Mouse (Mus musculus): ENCODE data around the gene Gm17720.

The Gm17720 gene

DNA sequence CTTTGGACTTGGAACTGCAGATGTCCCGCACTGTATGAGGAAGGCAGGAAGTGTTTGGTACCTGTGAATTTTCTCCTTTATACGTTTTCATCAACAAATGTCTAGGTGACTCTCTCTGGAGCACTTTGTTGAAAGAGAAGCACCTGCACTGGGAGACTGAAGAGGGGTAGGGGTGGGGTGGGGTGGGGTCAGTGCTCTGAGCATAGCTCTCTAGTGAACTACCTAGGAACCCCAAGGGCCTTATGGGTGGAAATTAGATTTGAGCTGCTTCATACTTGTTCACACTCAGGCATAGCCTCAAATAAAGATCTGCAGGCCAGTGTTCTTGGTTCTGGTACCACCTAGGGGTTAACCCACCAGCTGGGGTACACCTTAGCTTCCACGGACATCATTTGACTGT lies at the start of gene Gm17720:
Gene Gm17720, minus strand, starts transcription at position 101 of the 400 bp plus-strand sequence.
- no peak for DNase-seq (ENCODE audit: low spot score in 2 of 2)

DNA sequence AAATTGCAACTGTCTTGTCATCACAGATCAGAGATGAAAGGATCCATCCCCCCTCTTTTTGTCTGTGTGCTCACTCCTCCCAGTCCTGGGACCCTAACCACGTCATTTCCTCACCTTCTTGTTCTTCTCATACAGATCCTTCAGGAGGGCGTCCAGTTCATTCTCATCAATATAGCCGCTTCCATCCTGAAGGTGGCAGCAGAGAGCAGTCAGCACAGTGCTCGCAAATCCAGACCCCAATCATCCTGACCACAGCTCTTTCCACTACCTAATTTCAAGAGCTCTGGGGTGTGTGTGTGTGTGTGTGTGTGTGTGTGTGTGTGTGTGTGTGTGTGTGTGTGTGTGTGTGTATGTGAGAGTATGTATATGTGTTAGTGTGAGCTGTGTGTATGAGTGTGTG lies 43.0 kb upstream of the Gm17720 start:
- DNase-seq (ENCODE audit: low spot score in 2 of 2), result peak; percentile 59 to 79

DNA sequence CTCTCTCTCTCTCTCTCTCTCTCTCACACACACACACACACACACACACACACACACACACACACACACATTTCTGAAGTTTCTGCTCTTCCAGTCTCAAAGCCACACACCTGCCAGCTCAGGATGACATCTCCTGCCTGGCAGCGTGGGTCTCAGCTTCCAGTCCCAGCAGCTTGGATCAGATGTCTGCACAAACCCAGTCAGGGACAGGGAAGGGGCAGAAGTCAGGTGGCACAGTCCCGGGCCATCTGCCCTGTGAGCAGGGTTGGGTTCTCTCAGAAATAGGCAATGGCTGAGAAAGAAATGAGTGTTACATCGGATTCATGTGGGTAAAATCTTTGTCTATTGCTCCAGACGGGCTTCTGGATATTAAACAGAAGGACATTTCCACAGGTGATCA lies 38.2 kb upstream of the Gm17720 start:
- DNase-seq (ENCODE audit: low spot score in 2 of 2), result no peak

DNA sequence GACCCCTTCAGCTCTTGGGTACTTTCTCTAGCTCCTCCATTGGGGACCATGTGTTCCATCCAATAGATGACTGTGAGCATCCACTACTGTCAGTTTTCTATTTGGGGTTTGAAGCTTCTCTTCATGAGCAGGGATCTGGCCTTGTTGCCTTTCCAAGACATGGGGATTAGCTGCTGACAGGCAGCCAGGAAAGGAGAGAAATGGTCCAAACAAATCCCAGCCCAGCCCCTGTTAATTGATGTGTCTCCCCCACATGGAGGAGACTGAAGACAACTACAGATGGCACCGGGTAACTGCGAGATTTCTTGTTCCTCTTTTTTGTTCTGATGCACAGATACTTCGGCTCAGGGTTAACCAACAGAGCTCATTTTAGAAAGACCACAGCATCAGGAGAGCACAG lies 37.6 kb upstream of the Gm17720 start:
- no peak for DNase-seq (ENCODE audit: low spot score in 2 of 2)

DNA sequence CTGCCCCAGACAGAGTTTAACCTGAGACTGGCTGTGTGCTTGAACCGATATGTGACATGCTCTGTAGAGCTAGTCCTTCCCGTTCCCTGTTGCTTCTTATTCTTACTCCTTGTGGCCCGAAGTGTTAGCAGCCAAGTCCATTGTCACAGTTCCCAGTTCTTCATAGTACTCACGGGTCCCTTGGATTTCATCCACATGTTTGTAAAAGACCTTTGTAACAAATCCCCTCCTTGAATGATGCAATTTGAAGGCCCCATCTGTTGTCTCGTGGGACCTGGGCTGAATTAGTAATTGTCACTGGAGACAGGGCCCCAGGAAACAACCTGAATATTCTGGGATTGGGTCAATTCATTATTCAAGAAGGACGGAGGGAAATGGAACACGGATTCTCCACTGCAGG lies 33.0 kb upstream of the Gm17720 start:
- DNase-seq (ENCODE audit: low spot score in 2 of 2), result no peak

DNA sequence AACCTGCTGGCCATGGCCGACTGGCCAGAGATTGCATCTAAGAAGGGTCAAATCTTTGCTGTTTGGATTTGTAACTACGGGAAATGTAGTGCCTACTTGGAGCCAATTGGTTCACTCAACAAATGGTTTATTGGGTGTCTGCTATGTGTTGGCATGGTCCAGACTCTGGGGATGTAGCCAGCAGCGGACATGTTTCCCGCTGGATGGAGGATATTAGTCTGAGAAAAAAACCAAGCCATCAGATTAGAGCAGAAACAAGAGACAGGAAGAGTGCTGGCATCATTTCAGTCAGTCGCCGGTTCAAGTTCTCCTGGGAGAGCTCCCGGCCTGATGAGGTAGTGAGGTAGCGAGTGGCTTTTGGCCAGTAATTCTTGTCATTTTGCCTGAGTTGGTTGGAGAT lies 31.7 kb upstream of the Gm17720 start:
- DNase-seq (ENCODE audit: low spot score in 2 of 2), result no peak

DNA sequence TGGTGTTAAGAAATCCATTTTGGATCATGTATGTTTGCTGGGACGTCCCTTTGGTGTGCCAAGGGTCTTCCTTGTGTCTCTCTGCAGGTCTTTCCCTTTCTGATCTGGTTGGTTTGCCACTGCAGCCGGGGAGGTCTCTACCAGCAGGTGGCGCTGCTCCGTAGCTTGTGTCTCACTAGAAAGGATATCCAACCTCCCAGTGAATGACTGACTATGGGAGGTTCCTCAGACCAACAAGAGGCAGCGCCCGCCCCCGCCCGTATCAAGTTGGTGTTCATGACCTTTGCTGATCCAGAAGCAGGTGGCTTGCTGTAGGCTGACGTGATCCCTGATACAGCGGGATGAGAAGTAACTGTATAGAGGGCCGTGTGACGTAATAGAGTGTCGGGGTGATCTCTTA lies 28.0 kb upstream of the Gm17720 start:
- peak; percentile 82 to 90 for DNase-seq (ENCODE audit: low spot score in 2 of 2)

DNA sequence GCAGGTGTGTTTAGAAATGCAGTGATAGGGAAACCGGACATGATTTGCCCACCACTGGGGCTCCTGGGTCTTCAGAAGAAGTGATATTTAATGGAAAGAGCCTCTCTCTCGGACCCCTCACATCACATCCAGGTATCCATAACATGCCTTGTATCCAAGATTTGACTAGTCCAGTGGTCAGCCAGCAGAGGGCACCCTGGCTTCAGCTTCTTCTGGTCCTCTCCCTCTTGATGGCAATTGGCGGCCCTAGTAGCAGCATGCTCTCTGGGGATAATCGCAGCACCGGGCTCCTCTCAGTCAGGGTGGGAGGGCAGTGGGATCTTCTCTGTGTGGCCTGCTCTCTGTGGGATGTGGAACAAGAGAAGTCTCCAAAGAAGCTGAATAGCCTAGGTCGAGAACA lies 17.2 kb upstream of the Gm17720 start:
- peak; percentile 33 to 64 for DNase-seq (ENCODE audit: low spot score in 2 of 2)

DNA sequence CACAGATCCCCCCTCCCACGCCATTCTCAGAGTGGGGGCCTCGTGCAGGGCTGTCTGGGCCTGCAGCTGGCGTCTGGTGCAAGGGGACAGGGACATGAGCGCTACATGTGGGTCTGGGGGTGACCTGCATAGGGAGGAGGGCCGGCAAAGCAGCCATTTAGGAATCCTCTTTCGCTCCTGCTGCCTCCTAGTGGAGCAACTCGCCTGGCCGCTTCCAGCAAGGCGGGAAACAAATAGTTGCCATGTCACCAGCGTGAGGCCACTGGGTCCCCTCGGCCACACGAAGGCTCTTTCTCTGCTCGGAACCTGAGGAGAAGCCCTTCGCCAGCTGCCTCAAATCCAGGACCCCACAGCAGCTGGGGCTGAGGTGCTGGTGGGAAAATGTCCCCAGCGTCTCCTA lies 877 bp downstream of the Gm17720 start:
- DNase-seq (ENCODE audit: low spot score in 2 of 2), result no peak

DNA sequence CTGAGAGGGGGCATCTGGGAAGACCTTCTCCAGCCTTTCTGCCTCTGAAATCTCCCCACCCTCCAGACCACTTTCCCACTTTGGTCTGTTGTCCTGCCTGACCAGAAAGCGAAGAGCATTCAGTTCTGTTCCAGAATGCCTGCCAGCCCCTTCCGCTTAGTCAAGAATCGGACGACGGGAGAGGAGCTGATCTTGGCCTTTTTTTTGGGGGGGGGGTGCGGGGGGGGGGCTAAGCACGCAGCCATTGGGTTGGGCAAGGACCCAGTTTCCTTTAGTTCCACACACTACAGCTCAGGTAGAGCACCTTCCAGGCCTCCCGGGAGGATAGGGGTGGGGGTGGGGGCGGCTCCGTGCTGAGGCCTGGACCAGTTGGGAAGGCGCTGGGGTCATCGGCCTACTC lies 1.6 kb downstream of the Gm17720 start, which contains the start of gene Gm21964:
Gene Gm21964, plus strand, starts transcription at position 301 of the 400 bp plus-strand sequence.
- DNase-seq (ENCODE audit: low spot score in 2 of 2), result no peak

DNA sequence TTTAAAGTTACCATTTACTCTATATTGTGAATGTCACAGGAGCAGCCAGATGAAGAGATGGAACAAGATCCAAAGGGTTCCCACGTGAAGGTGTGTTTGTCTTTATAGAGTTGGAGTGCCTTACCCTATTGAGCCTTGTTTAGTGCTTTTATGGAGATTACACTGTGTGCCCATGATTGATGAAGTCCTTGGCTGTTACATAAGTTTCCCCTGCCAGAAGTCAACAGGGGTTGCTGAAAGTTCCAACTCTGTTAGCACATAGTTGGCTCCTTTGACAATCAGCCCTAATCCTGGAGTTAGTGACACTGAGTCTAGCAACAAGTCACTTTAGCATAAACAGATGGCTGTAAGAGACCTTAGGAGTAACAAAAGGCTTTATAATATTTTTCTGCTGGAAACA lies 10.7 kb downstream of the Gm17720 start:
- no peak for DNase-seq (ENCODE audit: low spot score in 2 of 2)

DNA sequence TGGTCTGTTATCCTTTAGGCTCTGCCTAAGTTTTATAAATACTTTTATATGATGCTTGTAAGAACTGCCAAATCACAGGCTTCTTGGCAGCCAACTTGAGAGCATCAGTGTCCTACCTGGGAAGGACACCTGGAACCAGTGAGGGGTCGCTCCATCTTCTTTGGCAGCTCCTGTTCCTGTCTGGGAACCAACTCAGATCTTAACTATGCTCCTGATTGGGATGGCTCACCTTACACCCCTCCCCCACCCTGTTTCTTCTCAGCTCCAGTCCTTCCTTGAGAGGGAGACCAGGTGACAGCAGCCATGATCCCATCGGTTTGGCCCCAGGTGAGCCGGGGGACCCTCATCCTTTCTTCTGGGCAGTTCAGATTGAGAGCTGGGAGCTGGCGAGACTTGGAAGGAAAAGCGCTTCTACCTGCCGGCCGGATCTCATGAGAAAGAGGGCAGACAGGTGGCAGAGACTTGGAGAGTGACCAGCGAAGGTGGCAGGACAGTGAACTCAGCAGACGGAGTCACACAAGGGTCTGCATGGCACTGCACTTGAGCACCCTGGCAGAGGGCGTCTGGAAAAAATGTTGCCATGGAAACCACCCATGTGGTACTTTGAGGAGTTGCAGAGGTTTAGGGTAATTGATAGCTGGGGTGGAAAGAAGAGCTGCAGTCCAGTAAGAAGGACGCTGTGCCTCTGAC lies 20.0 kb downstream of the Gm17720 start:
- no peak for DNase-seq (ENCODE audit: low spot score in 2 of 2)

DNA sequence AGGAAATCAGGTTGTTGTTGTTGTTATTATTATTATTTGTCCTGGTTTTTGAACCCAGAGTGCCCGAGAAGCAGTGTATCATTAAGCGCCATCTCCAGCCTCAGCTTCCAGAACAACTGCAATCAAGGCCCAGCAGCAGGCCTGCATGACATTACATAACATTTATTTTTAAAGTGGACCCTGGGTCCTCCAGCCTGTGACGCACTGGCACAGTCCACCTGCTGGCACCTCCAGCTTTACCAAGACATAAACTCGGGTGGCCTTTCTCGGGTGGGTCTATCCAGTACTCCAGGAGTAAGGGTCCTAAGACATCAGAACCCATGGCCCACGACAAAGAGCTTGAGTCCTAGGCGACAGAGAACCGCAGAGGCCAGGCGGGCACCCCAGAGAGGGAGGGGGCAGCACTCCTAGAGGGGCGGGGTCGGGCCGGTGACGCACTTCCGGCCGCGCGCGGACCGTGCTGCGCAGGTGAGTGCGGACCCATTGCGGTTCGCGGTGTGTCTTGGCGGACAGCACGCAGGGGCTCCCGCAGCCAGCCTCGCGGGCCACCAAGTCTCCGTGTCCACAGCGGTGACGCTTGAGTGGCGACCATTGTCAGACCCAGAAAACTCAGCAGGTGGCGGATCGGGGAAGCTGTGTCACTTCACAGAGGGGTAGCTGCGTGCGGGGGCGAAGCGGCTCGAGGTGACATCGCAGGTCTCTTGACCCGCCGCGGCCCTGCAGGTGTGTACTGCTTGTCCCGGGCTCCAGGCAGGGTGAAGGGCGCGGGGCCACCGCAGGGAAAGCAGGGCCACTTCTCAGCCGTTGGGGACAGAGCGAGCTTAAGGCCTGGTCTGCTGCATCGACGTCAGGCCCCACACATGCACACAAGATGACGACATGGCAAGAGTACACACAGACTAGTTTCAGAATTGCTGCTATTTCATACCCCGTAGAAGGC lies 23.0 kb downstream of the Gm17720 start, which contains the start of gene Zfp612:
Gene Zfp612, plus strand, starts transcription at position 465 of the 940 bp plus-strand sequence.
- peak; percentile 77 to 78 for DNase-seq (ENCODE audit: low spot score in 2 of 2)

DNA sequence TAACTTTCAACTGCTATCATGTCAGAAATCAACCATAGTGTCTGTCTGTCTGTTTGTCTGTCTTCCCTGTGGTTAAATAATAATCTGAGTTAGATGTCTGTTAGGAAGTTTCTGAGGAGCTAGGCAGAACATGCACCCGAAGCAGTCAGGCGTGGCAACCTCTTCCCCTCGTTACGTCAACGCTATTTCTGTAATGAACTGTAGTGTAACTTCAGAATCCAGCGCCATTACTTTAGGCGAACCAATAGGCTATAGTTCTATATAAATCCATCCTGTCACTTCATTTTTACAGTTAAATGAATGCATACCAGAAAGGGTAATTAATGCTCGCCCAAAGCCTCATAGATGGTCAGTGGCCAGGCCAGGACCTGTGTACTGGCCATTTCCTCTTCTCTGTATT lies 28.1 kb downstream of the Gm17720 start:
- no peak for DNase-seq (ENCODE audit: low spot score in 2 of 2)

DNA sequence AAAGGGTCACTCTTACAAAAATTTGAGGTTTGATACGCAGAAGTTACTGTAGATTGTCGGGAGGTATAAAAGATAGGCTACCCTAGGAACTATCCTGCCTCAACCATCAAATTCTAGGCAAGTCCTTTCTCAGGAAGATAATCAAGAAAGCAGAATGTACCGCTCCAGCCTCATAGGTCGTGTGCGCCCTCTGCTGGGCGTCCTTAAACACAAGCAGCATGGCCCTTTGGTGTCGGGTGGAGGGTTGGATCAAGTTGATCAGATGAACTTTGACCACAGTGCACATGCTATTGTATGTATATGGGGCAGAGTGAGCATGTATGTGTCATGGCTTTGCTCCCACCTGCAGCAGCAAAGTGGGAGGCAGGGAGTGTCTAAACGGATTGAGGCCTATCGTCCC lies 31.0 kb downstream of the Gm17720 start:
- peak in 1 of 2 experiments; percentile 80 for DNase-seq (ENCODE audit: low spot score in 2 of 2)

DNA sequence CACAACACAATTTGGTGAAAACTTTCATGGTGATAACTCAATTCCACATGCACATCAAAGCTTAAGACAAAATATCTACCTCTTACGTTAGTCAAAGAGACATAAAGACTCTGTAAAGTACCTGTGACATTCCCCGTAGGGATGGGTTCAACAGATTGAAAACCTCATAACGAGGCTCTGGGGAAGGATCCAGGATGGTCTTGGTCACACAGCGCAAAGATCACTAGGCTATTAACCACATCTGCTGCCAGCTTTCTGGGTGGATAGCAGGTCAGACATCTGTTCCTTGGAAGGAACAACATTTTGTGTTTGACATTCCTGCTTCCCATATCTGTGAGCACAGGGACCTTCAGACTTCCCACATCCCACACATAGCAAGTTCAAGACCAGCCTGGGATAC lies 32.8 kb downstream of the Gm17720 start:
- no peak for DNase-seq (ENCODE audit: low spot score in 2 of 2)

DNA sequence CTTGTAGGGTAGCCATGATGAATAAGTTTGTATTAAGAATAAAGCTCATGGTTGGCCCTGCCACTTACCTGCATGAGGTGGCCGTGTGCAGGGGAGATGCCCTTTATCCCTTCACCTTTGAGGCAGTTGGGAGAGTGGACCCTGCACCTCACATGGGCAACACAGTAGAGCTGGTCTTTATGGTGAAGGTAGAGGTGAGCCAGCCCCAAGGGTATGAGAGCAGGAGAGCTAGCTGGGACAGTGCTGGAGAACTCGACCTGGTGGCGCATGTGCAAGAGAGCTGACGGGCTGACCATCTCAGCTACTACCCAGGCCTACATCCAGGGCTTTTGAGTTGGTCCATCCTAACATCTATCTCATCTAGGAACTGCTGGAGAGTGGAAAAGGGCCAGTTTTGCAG lies 36.9 kb downstream of the Gm17720 start:
- no peak for DNase-seq (ENCODE audit: low spot score in 2 of 2)

DNA sequence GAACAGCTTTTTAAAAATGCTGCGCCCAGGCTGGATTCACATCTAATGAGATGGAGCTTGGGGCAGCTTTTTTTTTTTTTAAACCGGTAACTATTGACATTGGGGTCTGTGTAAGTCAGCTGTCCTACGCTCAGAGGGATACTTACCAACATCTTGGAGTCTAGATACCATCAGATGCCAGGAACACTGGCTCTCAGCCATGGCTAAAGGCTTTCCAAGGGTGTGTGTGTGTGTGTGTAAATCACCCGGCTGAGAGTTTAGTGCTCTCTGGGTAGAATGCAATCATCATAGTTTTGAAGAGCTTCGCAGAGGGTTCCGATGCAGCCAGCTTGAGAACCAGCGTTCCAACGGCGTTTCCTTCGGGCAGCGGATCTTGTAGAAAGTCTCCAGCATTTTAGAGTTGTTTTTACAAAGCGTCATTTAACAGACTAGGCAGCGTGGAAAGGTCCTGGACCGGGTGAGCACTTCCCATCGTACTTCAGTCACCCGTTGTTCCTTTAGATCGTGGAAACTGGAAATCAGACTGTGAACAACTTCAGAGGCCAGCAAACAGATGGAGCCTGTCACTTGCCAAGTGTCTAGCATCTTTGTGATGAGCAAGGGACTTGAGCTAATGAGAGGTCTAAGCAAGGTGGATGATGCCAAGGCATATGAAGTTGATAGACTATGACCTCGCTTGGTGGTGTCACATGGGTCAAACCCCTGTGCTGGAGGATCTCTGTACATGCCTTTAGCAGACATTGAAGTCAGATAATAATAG lies 37.8 kb downstream of the Gm17720 start:
- DNase-seq (ENCODE audit: low spot score in 2 of 2), result no peak

DNA sequence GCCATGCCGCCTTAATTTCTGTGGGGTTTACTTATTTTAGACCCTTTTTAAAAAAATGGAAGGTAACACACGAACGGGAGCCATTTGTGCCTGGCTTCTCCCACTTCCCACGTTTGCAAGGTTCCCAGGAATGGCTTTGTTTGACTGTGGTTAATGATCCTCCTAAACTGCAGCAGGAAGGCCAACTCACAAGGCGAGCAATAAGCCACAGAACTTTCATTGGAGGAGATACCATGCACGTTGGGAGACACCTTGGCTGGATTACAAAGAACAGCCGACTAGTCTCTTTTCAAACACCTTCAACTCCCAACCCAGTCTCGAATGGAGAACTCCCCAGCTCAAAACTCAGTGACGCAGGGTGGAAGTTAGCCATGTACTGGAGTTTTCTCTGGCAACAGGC lies 38.4 kb downstream of the Gm17720 start:
- no peak for DNase-seq (ENCODE audit: low spot score in 2 of 2)

DNA sequence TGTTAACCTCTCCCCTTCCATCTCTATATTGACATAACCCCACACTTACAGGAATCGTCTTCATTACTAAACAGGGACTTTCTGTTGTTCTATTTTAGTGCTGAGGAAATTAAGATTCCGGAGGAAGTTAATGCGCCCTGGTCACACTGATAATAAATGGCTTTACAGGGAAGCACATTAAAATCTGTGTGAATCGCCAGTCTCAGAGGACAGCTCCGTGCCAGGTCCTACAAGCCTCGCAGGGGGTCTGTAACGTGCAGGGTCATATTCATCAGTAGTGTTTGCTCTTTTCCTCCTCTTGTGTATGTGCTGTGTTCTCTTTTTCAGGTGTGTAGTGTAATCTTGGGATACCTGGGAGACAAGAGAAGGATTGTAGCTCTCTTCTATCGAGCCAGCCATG lies 44.3 kb downstream of the Gm17720 start:
- no peak for DNase-seq (ENCODE audit: low spot score in 2 of 2)

DNA sequence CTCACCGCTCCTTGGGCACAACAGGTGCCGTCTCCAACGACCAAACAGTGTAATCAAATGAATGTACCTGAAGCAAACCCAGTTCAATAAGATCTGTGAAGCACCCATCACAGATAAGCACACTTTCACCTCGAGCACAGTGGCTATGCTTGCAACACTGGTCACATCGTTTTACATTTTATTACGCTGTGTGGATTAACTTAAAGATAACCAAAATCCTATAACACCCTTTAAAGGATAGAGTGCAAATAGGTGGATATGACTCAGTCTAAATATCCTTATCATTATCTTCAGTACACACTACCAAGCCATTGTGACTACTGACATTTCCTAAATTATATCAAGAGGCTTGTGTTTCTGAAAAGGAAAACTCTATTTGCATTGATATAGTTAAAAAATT lies 51.3 kb downstream of the Gm17720 start:
- DNase-seq (ENCODE audit: low spot score in 2 of 2), result no peak

DNA sequence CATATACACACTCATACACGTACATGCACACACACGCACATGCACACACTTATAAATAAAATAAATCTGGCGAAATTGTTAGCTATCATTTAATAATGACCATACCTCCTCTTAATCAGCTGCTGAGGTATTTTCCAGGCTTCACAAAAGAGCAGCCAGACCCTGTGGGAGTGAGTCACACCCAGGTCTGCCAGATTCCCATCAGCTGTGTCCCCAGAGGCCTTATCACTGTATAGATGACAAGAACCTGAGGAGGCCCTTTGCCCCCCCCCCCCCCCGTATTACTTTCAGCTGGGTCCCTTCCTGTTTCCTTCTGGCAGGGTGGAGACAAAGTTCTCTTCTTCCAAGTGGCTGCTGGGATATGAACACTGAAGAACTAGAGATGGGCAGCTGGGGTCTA lies 62.0 kb downstream of the Gm17720 start:
- DNase-seq (ENCODE audit: low spot score in 2 of 2), result no peak

All from right cerebral cortex, postnatal 10 days (tissue).